33 mouse cellular contexts compared by ENCODE assay signal in the genomic region with DNA sequence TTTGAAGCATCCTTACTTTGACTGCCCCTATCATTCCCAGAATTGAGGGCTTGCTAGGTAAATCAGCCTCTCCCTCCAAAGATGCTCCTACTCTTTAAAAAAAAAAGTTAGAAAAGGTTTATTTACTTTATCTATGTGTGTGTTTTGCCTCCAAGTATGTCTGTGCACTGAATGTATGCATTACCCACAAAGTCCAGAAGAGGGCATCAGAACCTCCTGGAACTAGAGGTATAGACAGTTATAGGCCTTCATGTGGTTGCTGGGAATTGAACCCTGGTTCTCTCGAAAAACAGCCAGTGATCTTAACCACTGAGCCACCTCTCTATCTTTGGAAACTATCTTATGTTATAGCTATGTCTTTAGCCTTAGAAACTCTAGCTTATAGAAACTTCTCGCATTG. TPM values are rescaled to one million over a fixed set of nuclear protein-coding genes. Genes with fewer than 3 reads are reported as not detected.
DNase-seq lines count a peak whose midpoint lies in the region; ATAC-seq and TF ChIP-seq lines count a peak whose summit lies in the region.
"Had no signal": no experiment of that assay in that cellular context is flagged by ENCODE, and none has a peak within 500 bp of the region (broad histone marks: within the 10 kb centered on the region; RNA-seq: fewer than 3 reads in every experiment).

No protein-coding gene starts in this region.

- H3K4me2 ChIP-seq in liver, postnatal 0 days (ENCODE audit: low read depth, low read length), result no peak overlapping the region
- no peak overlapping the region for H3K4me2 ChIP-seq in forebrain, postnatal 0 days (ENCODE audit: low read depth)
- H3K4me2 ChIP-seq: heart, embryonic 13.5 days; kidney, embryonic 15.5 days; liver, embryonic 11.5 days; lung, embryonic 14.5 days; midbrain, embryonic 12.5 days; neural tube, embryonic 15.5 days; stomach, embryonic 15.5 days had no signal

- POLR2A ChIA-PET in Patski (lab: Charles Lee), result no interaction called here

- in situ Hi-C loops in Patski (cut with MboI; ENCODE audit: low pct_unique_long_range_greater_than_20kb), result no loop called here

- intact Hi-C loops in heart, adult 2 months (cut with DNase I), result no loop called here

- WGBS in heart, adult 2 months, result 84% methylated on average over 2 of the region's 2 CpGs
- 70% methylated on average over 2 of the region's 2 CpGs for WGBS in liver, postnatal 0 days (ENCODE audit: insufficient replicate concordance)
- 90% methylated on average over 2 of the region's 2 CpGs for WGBS in forebrain, postnatal 0 days
- WGBS in hindbrain, embryonic 10.5 days, result 90% methylated on average over 2 of the region's 2 CpGs

- no peak for ATAC-seq in liver, postnatal 0 days
- ATAC-seq in Patski, result no peak
- no peak for ATAC-seq in forebrain, postnatal 0 days
- ATAC-seq: forebrain, embryonic 16.5 days; hindbrain, embryonic 16.5 days had no signal

- TF ChIP-seq EP300 in heart, adult 2 months (IDR thresholded peaks at IDR 0.05; ENCODE audit: insufficient read depth, low read depth, low read length), result no peak
- TF ChIP-seq EP300 in liver, postnatal 0 days (IDR thresholded peaks at IDR 0.05; ENCODE audit: low read depth), result no peak

- no peak overlapping the region for H3K9ac ChIP-seq in heart, adult 2 months (ENCODE audit: low read depth, low read length)
- no peak overlapping the region for H3K9ac ChIP-seq in liver, postnatal 0 days (replicated peaks)
- H3K9ac ChIP-seq in forebrain, postnatal 0 days, result no peak overlapping the region
- H3K9ac ChIP-seq: heart, embryonic 13.5 days; kidney, embryonic 15.5 days; lung, embryonic 14.5 days; midbrain, embryonic 12.5 days; neural tube, embryonic 15.5 days; stomach, embryonic 15.5 days had no signal

- H3K27ac ChIP-seq in heart, adult 2 months, result no peak overlapping the region
- no peak overlapping the region for H3K27ac ChIP-seq in liver, postnatal 0 days (ENCODE audit: low read depth)
- H3K27ac ChIP-seq in forebrain, postnatal 0 days (ENCODE audit: low read depth, low read length), result no peak overlapping the region
- H3K27ac ChIP-seq in hindbrain, embryonic 10.5 days, result no peak overlapping the region
- H3K27ac ChIP-seq: embryonic facial prominence, embryonic 10.5 days; heart, embryonic 13.5 days; kidney, embryonic 15.5 days; midbrain, embryonic 12.5 days; neural tube, embryonic 15.5 days; stomach, embryonic 15.5 days had no signal

- H3K4me1 ChIP-seq in heart, adult 2 months (ENCODE audit: control insufficient read depth, insufficient read depth, low read length), result no peaks in the 10 kb centered on the region
- H3K4me1 ChIP-seq in liver, postnatal 0 days (ENCODE audit: insufficient read depth), result no peaks in the 10 kb centered on the region
- no peaks in the 10 kb centered on the region for H3K4me1 ChIP-seq in forebrain, postnatal 0 days (ENCODE audit: insufficient read depth)
- H3K4me1 ChIP-seq in hindbrain, embryonic 10.5 days (replicated peaks), result no peaks in the 10 kb centered on the region
- H3K4me1 ChIP-seq: embryonic facial prominence, embryonic 10.5 days; kidney, embryonic 15.5 days; midbrain, embryonic 12.5 days; neural tube, embryonic 15.5 days; stomach, embryonic 15.5 days had no signal

- no peaks in the 10 kb centered on the region for H3K79me2 ChIP-seq in heart, adult 2 months (replicated peaks; ENCODE audit: control insufficient read depth, insufficient read depth, low read length)

- peak; percentile 46 for TF ChIP-seq CTCF in heart, adult 2 months (IDR thresholded peaks at IDR 0.05)
- 0 out of 2 replicates have a peak, but pooled peaks have one; percentile 13 for TF ChIP-seq CTCF in liver, postnatal 0 days (IDR thresholded peaks at IDR 0.05; ENCODE audit: low read depth)
- peak; percentile 26 for TF ChIP-seq CTCF in Patski (IDR thresholded peaks at IDR 0.05)
- TF ChIP-seq CTCF in forebrain, postnatal 0 days (IDR thresholded peaks at IDR 0.05; ENCODE audit: low read depth), result no peak

- no peak overlapping the region for H3K4me3 ChIP-seq in heart, adult 2 months
- no peak overlapping the region for H3K4me3 ChIP-seq in liver, postnatal 0 days (ENCODE audit: low read depth, low read length)
- no peak overlapping the region for H3K4me3 ChIP-seq in forebrain, postnatal 0 days (ENCODE audit: low read depth, low read length)
- no peak overlapping the region for H3K4me3 ChIP-seq in hindbrain, embryonic 10.5 days
- H3K4me3 ChIP-seq: embryonic facial prominence, embryonic 10.5 days; heart, embryonic 13.5 days; kidney, embryonic 15.5 days; midbrain, embryonic 12.5 days; neural tube, embryonic 15.5 days; stomach, embryonic 15.5 days had no signal

- no peak for DNase-seq in heart, adult 2 months
- no peak for DNase-seq in heart, postnatal 4 days
- no peak for DNase-seq in liver, postnatal 0 days
- DNase-seq in liver (no peak), Patski (ENCODE audit: low read depth, low spot score) (no peak)
- DNase-seq in forebrain, postnatal 0 days, result no peak
- no peak for DNase-seq in hindbrain, embryonic 10.5 days (ENCODE audit: low spot score)
- no peak for DNase-seq in layer of hippocampus, postnatal 10 days (ENCODE audit: low spot score in 2 of 2)
- DNase-seq: adrenal gland, postnatal 36 days; cerebellum, adult 11 months; cerebellum, adult 9-11 months; gastrocnemius, postnatal 25 days; heart, adult 18-20 months; heart, postnatal 36 days; kidney, adult 11 months; lung, embryonic 14.5 days; right cerebral cortex, adult 18-20 months; right cerebral cortex, postnatal 4 days; thymus, adult 18-20 months; thymus, postnatal 36 days had no signal

- no peaks in the 10 kb centered on the region for H3K36me3 ChIP-seq in heart, adult 2 months (ENCODE audit: control insufficient read depth, insufficient read depth, low read length)
- H3K36me3 ChIP-seq in liver, postnatal 0 days (replicated peaks; ENCODE audit: insufficient read depth, low read length), result no peaks in the 10 kb centered on the region
- no peaks in the 10 kb centered on the region for H3K36me3 ChIP-seq in forebrain, postnatal 0 days (ENCODE audit: insufficient read depth)
- H3K36me3 ChIP-seq in hindbrain, embryonic 10.5 days, result no peaks in the 10 kb centered on the region
- H3K36me3 ChIP-seq: embryonic facial prominence, embryonic 10.5 days; heart, embryonic 13.5 days; kidney, embryonic 15.5 days; midbrain, embryonic 12.5 days; neural tube, embryonic 15.5 days; stomach, embryonic 15.5 days had no signal

- no peak for TF ChIP-seq POLR2A in heart, adult 2 months (IDR thresholded peaks at IDR 0.05; ENCODE audit: insufficient read depth, low read depth, low read length)

- no peaks in the 10 kb centered on the region for H3K27me3 ChIP-seq in heart, adult 2 months (ENCODE audit: control insufficient read depth, insufficient read depth, low read length)
- no peaks in the 10 kb centered on the region for H3K27me3 ChIP-seq in liver, postnatal 0 days (ENCODE audit: insufficient read depth, low read length)
- H3K27me3 ChIP-seq in Patski, result no peaks in the 10 kb centered on the region
- no peaks in the 10 kb centered on the region for H3K27me3 ChIP-seq in forebrain, postnatal 0 days (ENCODE audit: insufficient read depth, low read length)
- no peaks in the 10 kb centered on the region for H3K27me3 ChIP-seq in hindbrain, embryonic 10.5 days (ENCODE audit: insufficient read depth, poor library complexity, severe bottlenecking)
- H3K27me3 ChIP-seq: heart, embryonic 13.5 days; kidney, embryonic 15.5 days; midbrain, embryonic 12.5 days; neural tube, embryonic 15.5 days; stomach, embryonic 15.5 days had no signal

- no peaks in the 10 kb centered on the region for H3K9me3 ChIP-seq in liver, postnatal 0 days (ENCODE audit: low read length)
- H3K9me3 ChIP-seq in forebrain, postnatal 0 days (ENCODE audit: low read length), result no peaks in the 10 kb centered on the region
- no peaks in the 10 kb centered on the region for H3K9me3 ChIP-seq in hindbrain, embryonic 10.5 days
- H3K9me3 ChIP-seq: embryonic facial prominence, embryonic 10.5 days; kidney, embryonic 15.5 days; midbrain, embryonic 12.5 days; neural tube, embryonic 15.5 days; stomach, embryonic 15.5 days had no signal

- CTCF ChIA-PET in Patski (lab: Charles Lee), result no interaction called here

RNA-seq across cellular contexts. Expression of a gene that starts 53.3 kb away (rescaled TPM):
- 10 to 100 TPM; 62.1 to 63.9 TPM for total RNA-seq in heart, adult 2 months (2021)
- 10.3 and 14.8 TPM in 2 replicates for polyA plus RNA-seq in heart, adult 2 months (2012; rRNA removed)
- 10 to 100 TPM; 62.1 to 69.6 TPM for total RNA-seq in heart, postnatal 4 days (2021)
- 0.69 and 0.70 TPM in 2 replicates for polyA plus RNA-seq in liver, postnatal 0 days (2015; fragmentation: Nextera tagmentation; extraction: Ambion mirVana)
- 0.58 TPM for polyA plus RNA-seq in Patski (2021)
- not detected in 2 replicates for total RNA-seq in forebrain, postnatal 0 days (2014; rRNA removed)
- not detected in 2 replicates for polyA plus RNA-seq in forebrain, postnatal 0 days (2015; fragmentation: Nextera tagmentation; extraction: Ambion mirVana)
- 0.20 TPM in 1 of 2 replicates, not detected in the other for polyA plus RNA-seq in hindbrain, embryonic 10.5 days (2016; fragmentation: Nextera tagmentation; extraction: Ambion mirVana)
- not detected for total RNA-seq in layer of hippocampus, postnatal 10 days (2021)
- total RNA-seq: common myeloid progenitor, adult 5-6 weeks; layer of hippocampus, postnatal 25 days; left cerebral cortex, postnatal 10 days; megakaryocyte, adult 5-6 weeks had no signal
- polyA plus RNA-seq: forebrain, embryonic 16.5 days; hindbrain, embryonic 16.5 days; midbrain, embryonic 12.5 days; neural tube, embryonic 15.5 days had no signal
